Mouse (Mus musculus) intestine, embryonic 14.5 days (tissue): Measurements from ENCODE around the gene Josd2. TPM values are rescaled to one million over a fixed set of nuclear protein-coding genes. Genes with fewer than 3 reads are reported as not detected.
A peak's percentile ranks its signal among the peaks of the same experiment; 100 is the strongest.

ENCODE experiments used
- ATAC-seq: fragments of 200-750 bp; cut with Nextera tagmentation; replicated peaks from 2 replicates; pipeline ENCODE4 v1.8.0; 2017; ENCODE audit warnings: low read depth, moderate number of reproducible peaks, moderate TSS enrichment, moderate library complexity; ENCODE audit not compliant: low FRiP score, low TSS enrichment
- DNase-seq: peaks from one replicate; pipeline ENCODE4 v3.0.0-alpha.2; 2018; ENCODE audit warnings: low spot score
- H3K27ac ChIP-seq: fragments of 300-500 bp; sonication (generic); 2 replicates; pipeline ENCODE4 v1.5.1; 2014; ENCODE audit warnings: low read depth, mild to moderate bottlenecking, control low read depth
- H3K27me3 ChIP-seq: fragments of 300-500 bp; sonication (generic); replicated peaks from 2 replicates; pipeline ENCODE4 v1.6.1; 2014; ENCODE audit warnings: low read length, control low read depth; ENCODE audit not compliant: control insufficient read depth, insufficient read depth
- H3K36me3 ChIP-seq: fragments of 300-500 bp; sonication (generic); 2 replicates; pipeline ENCODE4 v1.6.1; 2014; ENCODE audit warnings: low read length, control low read depth; ENCODE audit not compliant: control insufficient read depth, insufficient read depth
- H3K4me1 ChIP-seq: fragments of 300-500 bp; sonication (generic); replicated peaks from 2 replicates; pipeline ENCODE4 v1.6.1; 2014; ENCODE audit warnings: low read length, control low read depth, mixed read lengths; ENCODE audit not compliant: control insufficient read depth, insufficient read depth
- H3K4me2 ChIP-seq: fragments of 300-500 bp; sonication (generic); 2 replicates; pipeline ENCODE4 v1.6.1; 2014; ENCODE audit warnings: low read length
- H3K4me3 ChIP-seq: fragments of 300-500 bp; sonication (generic); 2 replicates; pipeline ENCODE4 v1.5.1; 2014; ENCODE audit warnings: low read depth, low read length, control low read depth, mixed read lengths
- H3K9ac ChIP-seq: fragments of 300-500 bp; sonication (generic); 2 replicates; pipeline ENCODE4 v1.6.1; 2014; ENCODE audit warnings: mild to moderate bottlenecking, low read length
- H3K9me3 ChIP-seq: fragments of 300-500 bp; sonication (generic); 2 replicates; pipeline ENCODE4 v1.6.1; 2016; ENCODE audit warnings: low read length, control low read depth; ENCODE audit not compliant: control insufficient read depth
- WGBS: fragments of 180-500 bp; shearing (Covaris S2); extraction: QIAGEN DNeasy Blood & Tissue Kit; methylation state at CpG from one replicate; pipeline ENCODE4 v1.1.7; 2014; 5-methylcytosine and 5-hydroxymethylcytosine counted together
- polyA plus RNA-seq: library from polyadenylated mRNA; unstranded; fragments of >200 nt; fragmentation: Nextera tagmentation; extraction: Ambion mirVana; gene quantifications from 2 replicates; pipeline ENCODE4 v1.2.1, GENCODE M21; 2014

Gene Josd2
- polyA plus RNA-seq, 1 experiment from 2014 or later = 72.1 TPM

DNA sequence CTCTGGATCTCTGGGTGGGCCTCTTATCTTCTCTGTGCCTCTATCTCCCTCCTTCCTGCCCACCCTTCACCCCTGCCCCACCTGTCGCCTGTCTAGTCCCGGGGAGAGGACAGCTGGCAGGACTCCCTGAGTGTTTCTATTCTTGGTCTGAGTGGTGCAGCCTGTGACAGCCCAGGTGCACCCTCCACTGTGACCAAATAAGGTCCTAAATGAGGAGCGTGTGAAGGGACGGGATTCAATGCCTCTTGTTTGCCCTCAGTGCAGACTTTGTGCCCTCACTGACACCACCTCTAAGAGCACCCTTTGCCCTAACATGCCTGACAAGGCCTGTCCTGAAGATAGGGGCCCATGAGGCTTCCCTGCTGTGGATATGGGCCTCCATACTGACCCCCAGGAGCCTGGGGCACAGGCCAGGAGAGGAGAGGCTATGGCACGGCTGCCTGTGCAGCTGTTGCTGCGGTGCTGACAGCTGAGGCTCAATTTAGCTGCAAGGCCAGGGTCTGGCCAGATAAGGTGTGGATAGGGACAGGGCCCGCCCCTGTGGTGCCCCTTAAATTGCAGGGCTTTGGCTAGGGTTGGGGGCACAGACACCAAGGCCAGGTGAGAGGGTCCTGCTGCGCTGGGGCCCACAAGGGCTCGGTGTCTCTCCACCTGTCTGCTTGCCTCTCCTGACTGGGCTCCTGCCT is 5.3 kb downstream of the Josd2 start:
- Histone ChIP-seq H3K9ac (no peak overlapping the region), H3K4me1 (peaks cover 10% of the 10 kb centered on the region), H3K27me3 (peaks cover 28% of the 10 kb centered on the region), H3K4me2 (no peak overlapping the region), H3K27ac (0 out of 2 replicates have a peak overlapping the region, but pooled peaks have one; percentile 16), H3K36me3 (no peaks in the 10 kb centered on the region), H3K9me3 (no peaks in the 10 kb centered on the region), H3K4me3 (no peak overlapping the region)
- 35% methylated on average over 9 of the region's 9 CpGs for WGBS
- DNase-seq = no peak
- ATAC-seq = no peak

GRCm38 (mm10) chr7:44474419-44474818 is 6.6 kb downstream of the Josd2 start:
- no peak overlapping the region for H3K4me3 ChIP-seq
- no peaks in the 10 kb centered on the region for H3K36me3 ChIP-seq
- H3K4me2 ChIP-seq = no peak overlapping the region
- peak overlapping the region; percentile 34; the same call in 1 of the 2 replicates for H3K27ac ChIP-seq
- no peaks in the 10 kb centered on the region for H3K9me3 ChIP-seq
- H3K27me3 ChIP-seq = peaks cover 37% of the 10 kb centered on the region
- DNase-seq (no peak), ATAC-seq (peak; percentile 71)
- 17% methylated on average over 4 of the region's 4 CpGs for WGBS
- H3K9ac ChIP-seq = 0 out of 2 replicates have a peak overlapping the region, but pooled peaks have one; percentile 13
- H3K4me1 ChIP-seq = peaks cover 3% of the 10 kb centered on the region; the same call in 1 of the 2 replicates

GRCm38 (mm10) chr7:44475046-44475614 is 7.3 kb downstream of the Josd2 start:
- peaks cover 3% of the 10 kb centered on the region; the same call in 1 of the 2 replicates for H3K4me1 ChIP-seq
- H3K27me3 ChIP-seq = peaks cover 40% of the 10 kb centered on the region
- H3K36me3 ChIP-seq = no peaks in the 10 kb centered on the region
- 37% methylated on average over 5 of the region's 5 CpGs for WGBS
- no peak overlapping the region for H3K4me3 ChIP-seq
- DNase-seq (no peak), ATAC-seq (no peak)
- no peak overlapping the region for H3K9ac ChIP-seq
- H3K9me3 ChIP-seq = no peaks in the 10 kb centered on the region
- H3K4me2 ChIP-seq = no peak overlapping the region
- peak overlapping the region; percentile 34; the same call in 1 of the 2 replicates for H3K27ac ChIP-seq

DNA sequence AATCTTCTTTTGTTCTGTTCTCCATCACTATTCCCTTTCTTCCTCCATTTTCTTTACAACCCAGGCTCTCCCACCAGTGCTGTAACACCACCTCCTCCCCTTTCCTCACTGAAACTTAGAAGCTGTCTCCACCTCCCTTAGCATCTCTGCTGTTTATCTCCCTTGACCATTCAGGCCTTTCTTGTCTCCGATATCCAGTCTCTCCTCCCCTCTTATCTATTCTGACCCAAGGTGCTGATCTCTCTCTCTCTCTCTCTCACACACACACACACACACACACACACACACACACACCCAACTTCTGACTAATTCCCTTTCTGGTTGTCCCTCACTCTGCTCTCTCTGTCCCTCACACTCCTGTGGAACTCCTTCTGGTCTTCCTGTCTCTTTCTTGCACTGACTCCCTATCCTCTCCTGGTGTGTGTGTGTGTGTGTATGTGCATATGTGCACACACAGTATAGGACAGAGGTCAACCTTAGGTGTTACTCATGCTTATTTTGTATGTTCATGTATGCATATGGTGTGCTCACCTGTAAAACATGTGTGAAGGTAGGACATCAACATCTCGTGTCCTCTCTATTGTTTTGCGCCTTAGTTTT is 15.2 kb downstream of the Josd2 start:
- H3K4me3 ChIP-seq = no peak overlapping the region
- H3K36me3 ChIP-seq = no peaks in the 10 kb centered on the region
- ATAC-seq (no peak), DNase-seq (no peak)
- H3K9ac ChIP-seq = no peak overlapping the region
- peaks cover 30% of the 10 kb centered on the region for H3K27me3 ChIP-seq
- no peak overlapping the region for H3K4me2 ChIP-seq
- H3K9me3 ChIP-seq = no peaks in the 10 kb centered on the region
- 63% methylated on average over 3 of the region's 3 CpGs for WGBS
- no peaks in the 10 kb centered on the region for H3K4me1 ChIP-seq
- H3K27ac ChIP-seq = no peak overlapping the region

DNA sequence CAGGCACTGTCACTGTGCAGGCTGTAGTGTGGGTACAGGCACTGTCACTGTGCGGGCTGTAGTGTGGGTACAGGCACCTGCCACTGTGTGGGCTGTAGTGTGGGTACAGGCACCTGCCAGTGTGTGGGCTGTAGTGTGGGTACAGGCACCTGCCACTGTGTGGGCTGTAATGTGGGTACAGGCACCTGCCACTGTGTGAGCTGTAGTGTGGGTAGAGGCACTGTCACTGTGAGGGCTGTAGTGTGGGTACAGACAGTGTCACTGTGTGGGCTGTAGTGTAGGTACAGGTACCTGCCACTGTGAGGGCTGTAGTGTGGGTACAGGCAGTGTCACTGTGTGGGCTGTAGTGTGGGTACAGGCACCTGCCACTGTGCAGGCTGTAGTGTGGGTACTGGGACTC is 16.3 kb downstream of the Josd2 start:
- H3K4me3 ChIP-seq = no peak overlapping the region
- peaks cover 22% of the 10 kb centered on the region for H3K27me3 ChIP-seq
- H3K4me1 ChIP-seq = no peaks in the 10 kb centered on the region
- no peak overlapping the region for H3K4me2 ChIP-seq
- H3K27ac ChIP-seq = no peak overlapping the region
- 100% methylated on average over 1 of the region's 1 CpGs for WGBS
- H3K9me3 ChIP-seq = no peaks in the 10 kb centered on the region
- DNase-seq (no peak), ATAC-seq (no peak)
- no peak overlapping the region for H3K9ac ChIP-seq
- peaks cover 8% of the 10 kb centered on the region for H3K36me3 ChIP-seq

- H3K27ac ChIP-seq = no peak overlapping the region
- peaks cover 12% of the 10 kb centered on the region for H3K36me3 ChIP-seq
- H3K9ac ChIP-seq = no peak overlapping the region
- H3K4me2 ChIP-seq = no peak overlapping the region
- H3K27me3 ChIP-seq = peaks cover 17% of the 10 kb centered on the region
- 33% methylated on average over 5 of the region's 5 CpGs for WGBS
- H3K4me1 ChIP-seq = no peaks in the 10 kb centered on the region
- DNase-seq (peak; percentile 91), ATAC-seq (peak; percentile 78)
- no peak overlapping the region for H3K4me3 ChIP-seq
- H3K9me3 ChIP-seq = no peaks in the 10 kb centered on the region
Observed at GRCm38 (mm10) chr7:44484841-44485571, 17.2 kb downstream of the Josd2 start.

GRCm38 (mm10) chr7:44485572-44486195 is 17.9 kb downstream of the Josd2 start:
- WGBS = 74% methylated on average over 7 of the region's 7 CpGs
- H3K27ac ChIP-seq = no peak overlapping the region
- H3K9ac ChIP-seq = no peak overlapping the region
- peaks cover 14% of the 10 kb centered on the region for H3K27me3 ChIP-seq
- no peaks in the 10 kb centered on the region for H3K4me1 ChIP-seq
- no peak overlapping the region for H3K4me2 ChIP-seq
- peaks cover 19% of the 10 kb centered on the region for H3K36me3 ChIP-seq
- no peak overlapping the region for H3K4me3 ChIP-seq
- H3K9me3 ChIP-seq = no peaks in the 10 kb centered on the region
- DNase-seq = no peak
- ATAC-seq = no peak

DNA sequence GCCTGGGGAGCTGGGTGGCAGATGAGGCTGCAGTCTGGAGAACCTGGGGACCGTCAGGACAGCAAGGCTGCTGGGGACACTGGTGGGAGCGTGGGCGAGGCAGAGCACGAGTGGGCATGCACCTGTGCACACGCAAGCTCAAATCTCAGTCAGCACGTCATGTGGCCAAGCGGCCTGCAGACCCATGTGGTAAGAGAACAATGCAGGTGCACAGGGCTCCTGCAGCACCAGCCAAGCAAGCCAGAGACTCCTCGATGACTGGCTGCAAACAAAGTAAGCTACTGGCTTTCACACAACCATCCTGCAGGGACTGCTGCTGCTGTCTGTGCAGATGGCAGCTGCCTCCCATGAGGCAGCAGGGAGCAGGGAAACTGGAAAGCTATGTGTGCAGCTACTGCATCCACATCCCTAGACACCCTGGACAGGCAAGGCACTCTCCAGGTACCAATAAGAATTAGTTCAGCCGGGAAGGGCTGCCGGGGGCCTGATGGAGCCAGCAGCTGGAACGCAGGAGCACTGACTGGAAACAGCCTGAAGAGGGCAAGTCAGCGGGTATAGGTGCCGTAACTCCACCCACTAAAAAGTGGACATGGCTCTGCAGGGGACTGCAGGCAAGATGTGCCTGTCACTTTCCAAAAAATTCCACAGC is 19.3 kb downstream of the Josd2 start:
- H3K4me1 ChIP-seq = no peaks in the 10 kb centered on the region
- no peak overlapping the region for H3K9ac ChIP-seq
- 71% methylated on average over 13 of the region's 13 CpGs for WGBS
- DNase-seq = no peak
- peaks cover 32% of the 10 kb centered on the region for H3K36me3 ChIP-seq
- H3K4me2 ChIP-seq = no peak overlapping the region
- H3K9me3 ChIP-seq = no peaks in the 10 kb centered on the region
- no peak overlapping the region for H3K4me3 ChIP-seq
- no peak for ATAC-seq
- no peak overlapping the region for H3K27ac ChIP-seq
- H3K27me3 ChIP-seq = peaks cover 4% of the 10 kb centered on the region; the same call in 1 of the 2 replicates
